Mouse (Mus musculus) CH12F3 (cell line): ENCODE data around the gene Sema3f.

Source experiments
- in situ Hi-C: fragments of 300-500 bp; cut with MboI; formaldehyde crosslinking; loops from 2 replicates; pipeline ENCODE4 v1.14.3; 2020; ENCODE audit warnings: low sequenced_read_pairs

Sema3f gene

DNA sequence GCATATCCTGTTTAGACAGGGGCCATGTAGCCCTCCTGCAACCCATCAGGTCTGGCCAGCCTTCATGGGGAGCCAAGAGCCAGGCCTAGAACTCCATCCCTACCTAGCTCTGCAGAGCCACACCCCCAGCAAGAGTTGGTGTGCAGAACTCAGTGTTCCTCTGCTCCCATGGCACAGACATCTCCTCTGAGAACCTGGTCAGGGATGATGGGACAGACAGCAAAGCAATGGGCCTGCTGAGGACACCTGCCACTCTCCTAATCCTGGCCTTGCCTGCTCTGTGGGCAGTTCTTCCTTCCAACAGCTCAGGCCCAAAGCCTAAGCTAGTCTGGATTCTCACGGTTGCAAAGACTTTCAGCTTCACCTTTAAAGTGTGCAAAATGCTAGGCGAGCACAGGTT, 5.4 kb upstream of the Sema3f start:
- in situ Hi-C loops = no loop called here

DNA sequence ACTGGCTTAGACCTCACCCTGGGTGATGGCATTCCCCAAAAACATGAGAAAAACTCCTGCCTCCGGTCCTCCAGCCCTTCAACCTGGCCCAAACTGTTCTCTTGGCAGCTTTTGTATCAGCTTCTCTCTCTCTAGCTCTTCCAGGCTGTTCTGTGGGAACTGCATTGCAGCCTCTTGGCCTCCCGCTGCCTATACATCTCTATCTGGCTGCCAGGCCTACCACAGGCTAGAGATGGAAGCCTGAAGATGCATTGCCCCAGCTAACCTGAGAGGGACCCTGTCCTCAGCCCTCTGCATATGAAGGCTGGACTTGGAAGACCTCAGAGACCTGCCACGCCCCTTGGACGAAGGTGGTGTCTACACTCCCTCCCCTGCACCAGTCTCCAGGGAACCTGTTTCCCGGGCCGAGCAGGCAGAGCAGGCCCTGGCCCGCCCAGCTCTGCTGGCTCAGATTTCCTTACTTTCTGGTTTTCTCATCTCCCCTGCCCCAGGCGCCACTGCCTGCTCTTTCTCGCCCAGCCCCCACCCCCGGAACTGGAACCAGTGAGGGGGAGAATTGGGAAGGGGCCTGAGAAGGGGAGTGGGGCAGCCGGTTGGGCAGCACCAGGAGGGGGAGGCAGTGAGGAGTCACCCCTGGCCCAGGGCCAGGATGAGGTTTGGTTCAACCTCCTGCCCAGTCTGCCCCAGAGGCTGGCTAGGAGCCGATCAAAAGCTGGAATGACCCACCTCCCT, 4.1 kb upstream of the Sema3f start:
- in situ Hi-C loops = no loop called here

DNA sequence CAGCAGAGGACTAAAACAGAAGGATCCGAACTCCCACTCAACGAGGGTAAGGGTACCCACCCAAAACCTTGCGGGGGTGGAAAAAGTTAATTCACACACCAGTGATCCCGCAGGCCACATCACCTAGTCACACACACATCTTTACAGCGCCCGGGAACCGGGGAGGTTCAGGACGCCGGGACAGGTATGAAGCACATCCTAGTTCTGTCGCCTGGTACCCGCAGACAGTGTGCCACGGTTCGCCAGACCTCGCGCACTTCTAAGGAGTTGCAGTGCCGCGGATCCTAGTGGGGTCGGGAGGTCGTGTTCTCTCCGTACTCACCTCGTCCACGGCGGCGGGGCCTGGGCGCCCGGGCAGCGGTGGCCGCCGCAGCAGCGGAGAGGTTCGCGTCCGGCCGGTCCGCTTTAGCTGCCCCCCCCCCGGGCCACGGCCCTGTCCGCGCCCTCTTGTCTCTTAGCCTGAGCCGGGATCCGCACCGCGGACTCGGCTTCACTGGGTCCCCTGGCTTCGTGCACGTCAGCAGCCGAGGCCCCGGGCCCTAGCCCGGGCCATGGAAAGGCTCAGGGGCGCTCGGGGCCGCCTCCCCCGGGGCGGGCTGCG, 1.1 kb downstream of the Sema3f start:
- in situ Hi-C loops = no loop called here

DNA sequence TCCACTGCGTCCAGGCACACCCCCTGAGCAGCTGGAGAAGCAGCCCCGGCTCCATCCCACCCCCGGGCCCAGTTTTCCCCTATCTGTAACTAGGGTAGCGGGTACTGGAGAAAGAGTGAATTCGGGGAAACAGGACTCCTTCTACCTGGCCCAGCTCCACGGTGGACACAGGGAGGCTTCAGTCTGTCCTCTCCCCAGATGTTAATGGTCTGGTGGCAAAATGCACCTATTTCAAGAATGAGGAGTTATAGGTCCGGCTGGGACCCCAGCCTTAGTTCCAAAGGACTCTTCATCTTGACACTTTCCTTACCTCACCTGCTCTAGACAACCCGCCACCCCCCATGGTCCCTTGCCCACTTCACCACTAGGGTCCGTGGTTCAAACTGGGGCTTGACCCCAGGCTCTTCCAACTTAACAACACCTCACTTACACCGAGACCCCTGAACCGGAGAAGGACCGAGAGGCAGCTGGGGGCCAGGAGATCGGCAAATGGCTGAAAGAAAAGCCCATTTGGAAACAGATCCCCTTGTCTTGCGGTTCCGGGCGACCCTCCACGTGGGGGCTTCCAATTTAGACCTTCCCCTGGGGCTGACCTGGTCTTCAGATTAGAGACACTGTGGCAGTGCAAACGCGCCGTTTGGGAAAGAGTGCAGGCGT, 1.7 kb downstream of the Sema3f start:
- in situ Hi-C loops = no loop called here

DNA sequence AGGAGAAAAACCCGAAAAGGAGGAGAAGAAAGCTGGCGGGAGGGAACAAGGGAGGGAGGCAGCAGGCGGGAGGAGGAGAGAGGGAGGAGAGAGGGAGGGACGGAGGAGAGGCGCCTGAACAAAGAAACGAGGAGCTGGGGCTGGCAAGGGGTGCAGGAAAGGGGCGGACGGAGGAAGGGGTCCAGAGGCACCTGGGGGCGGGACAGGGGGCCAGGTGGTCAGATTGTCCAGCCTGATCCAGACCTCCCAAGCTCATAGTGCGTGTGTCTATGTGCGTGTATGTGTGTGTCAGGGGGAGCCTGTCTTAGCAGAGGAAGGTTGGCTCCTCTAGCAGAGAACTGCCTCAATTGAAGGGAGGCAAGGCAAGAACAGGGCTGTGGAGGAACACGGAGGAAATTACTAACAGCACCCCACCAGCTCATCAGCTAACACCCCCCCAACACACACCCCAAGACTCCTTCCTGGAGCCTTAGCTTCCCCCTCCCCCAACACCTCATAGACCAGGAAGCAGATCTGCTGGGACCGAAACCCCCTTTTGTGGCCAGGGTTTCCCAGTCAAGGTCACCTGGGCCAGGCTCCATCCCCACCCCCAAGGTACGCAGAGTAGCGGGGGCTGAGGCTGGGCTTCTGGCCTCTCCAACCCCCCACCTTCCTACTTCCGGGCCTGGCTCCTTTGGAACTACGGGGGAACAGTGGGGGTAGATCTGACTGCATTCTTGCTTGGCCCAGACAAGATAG, 2.4 kb downstream of the Sema3f start:
- in situ Hi-C loops = no loop called here

DNA sequence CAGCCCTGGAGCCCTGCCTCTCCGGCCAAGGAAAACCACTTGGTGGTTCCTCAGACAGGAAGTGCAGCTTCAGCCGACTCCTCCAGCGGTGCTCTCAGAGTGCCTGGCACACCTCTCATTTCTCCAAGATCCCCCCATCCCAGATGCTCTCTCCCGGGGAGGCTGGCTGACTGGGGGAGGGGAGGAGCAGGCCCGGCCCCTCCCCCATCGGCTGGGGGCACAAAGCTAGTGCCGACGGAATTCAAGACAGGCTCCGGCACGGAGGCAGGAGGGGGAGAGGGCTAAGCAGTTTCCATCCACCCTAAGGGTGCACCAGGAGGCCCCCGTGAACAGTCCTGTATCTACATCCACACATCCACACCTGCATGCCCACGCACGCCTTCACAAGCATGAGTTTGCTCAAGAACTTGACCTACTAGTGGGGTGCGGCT, 3.5 kb downstream of the Sema3f start:
- in situ Hi-C loops = no loop called here

DNA sequence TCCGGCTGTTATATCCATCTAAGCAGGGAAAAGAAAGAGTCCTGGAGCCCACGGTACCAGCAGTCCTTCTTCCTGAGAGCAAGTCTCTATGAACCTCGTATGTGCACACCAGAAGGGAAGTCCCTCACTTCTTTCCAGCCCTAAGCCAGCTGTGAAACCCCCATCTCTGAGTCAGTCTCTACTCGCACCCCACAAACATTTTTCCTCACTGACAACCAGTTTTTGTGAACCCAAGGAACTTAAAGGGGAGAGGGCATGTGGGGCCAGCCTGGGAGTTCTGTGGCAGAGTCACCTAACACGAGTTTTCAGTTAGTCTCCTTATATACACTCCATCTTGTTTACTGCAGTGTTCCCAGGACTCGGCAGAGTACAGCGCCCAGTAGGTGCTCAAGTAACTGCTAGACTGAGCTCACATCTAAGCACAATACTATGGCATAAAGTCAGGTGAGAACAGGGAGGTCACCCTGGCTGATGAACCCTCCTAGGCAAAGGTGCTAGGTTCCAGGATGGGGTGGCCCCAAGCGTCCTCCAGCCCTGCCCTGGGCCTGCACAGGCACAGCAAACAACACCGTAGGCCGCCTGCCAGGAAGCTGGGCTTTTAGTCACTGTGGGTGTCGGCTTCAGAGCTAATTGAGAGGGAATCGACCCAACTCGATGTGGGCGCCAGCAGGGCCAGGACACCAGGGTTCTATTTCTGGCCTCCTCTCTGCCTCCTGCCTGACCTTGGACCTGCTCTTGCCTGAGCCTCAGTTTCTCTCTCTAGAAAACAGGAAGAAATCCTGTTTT, 6.7 kb downstream of the Sema3f start:
- in situ Hi-C loops = no loop called here

DNA sequence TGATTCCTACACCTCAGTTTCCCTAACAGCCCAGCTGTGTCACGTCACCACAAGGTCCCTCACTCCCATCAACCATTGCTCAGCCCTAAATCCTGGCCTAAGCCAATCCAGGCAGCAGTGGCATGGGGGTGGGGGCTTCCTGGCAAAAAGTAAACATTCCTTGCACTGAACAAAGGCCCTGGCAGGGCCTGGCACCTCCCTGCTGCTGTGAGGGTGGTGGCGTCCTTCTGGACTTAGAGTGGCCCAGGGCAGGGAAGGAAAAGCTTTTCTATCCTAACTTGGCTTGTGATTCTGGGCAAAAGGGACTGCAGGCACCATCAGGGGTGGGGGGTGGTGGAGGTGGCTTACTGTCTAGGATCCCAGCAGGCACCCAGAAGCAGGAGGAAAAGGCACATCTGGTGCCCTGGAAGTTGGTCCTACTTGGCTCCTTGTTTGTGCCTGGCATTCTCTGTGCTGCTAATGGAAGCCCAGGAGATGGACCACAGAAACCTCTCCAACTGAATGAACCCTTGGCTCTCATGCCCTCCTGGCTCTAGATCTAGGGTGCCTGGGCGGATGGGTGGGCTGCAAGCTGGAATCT, 7.6 kb downstream of the Sema3f start:
- in situ Hi-C loops = no loop called here

DNA sequence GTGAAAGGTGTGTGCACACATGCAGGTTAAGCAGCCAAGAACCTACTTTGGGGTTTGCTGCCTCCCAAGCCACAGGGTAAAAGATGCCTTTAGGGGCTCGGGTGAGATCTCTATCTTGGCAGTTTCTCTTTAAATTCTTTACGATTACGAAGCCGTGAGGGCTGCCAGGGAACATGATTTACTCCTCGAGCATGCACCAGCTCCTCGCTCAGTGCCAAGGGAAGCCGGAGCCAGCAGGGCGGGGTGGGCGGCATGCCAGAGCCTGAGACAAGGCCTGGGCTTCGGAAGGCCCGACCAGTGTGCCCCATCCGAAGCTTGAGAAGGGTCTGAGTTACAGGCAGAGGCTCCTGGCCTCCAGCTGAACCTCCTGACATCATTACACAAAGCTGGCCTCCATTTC, 8.7 kb downstream of the Sema3f start:
- in situ Hi-C loops = no loop called here

DNA sequence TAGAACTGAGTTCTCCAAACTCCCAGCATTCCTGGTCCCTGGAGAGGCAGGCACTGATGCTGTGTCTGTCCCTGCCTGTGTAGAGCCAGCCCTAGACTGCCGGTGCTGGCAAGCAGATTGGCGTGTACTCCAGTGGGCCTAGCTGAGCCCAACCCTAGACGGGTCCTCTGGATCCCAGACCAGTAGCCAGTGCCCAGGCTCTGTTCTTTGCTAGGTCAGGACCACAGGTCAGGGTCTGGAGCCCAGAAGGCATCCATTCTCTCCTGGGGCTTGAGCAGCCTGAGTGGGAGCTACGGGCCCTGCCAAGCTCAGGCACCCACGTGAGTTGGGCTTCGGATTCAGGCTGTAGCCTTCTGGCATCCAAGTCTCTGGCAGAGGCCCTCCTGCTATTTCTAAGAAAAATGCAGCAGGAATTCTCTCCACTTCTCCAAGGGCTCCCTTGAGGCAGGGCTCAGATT, 10.1 kb downstream of the Sema3f start:
- in situ Hi-C loops = no loop called here

DNA sequence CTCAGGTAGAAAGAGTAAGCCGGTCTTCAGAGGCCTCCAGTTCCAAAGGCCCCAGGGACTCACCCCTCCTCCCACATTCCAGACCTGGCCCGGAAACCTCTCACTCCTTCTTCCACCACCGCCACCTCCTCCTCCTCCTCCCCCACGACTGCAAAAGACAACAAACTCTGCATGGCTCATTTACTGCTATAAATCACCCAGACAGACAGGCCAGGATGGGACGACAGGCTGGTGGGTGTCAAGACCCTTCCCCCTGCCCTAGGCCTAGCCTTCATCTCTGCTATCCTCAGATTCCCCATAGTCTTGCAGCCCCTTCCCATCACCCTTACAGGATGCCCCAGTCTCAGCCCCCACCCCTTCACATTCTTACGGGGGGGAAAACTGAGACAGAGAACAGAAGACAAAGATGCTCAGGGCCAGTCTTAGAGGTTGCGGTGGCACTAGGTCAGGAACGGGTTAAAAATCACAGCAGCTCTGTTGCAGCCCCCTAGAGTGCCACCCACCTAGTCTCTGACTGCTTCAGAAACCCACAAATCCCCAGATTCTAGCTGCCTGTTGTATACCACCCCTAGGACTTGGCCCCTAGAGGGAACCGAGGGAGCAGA, 10.8 kb downstream of the Sema3f start:
- in situ Hi-C loops = no loop called here

DNA sequence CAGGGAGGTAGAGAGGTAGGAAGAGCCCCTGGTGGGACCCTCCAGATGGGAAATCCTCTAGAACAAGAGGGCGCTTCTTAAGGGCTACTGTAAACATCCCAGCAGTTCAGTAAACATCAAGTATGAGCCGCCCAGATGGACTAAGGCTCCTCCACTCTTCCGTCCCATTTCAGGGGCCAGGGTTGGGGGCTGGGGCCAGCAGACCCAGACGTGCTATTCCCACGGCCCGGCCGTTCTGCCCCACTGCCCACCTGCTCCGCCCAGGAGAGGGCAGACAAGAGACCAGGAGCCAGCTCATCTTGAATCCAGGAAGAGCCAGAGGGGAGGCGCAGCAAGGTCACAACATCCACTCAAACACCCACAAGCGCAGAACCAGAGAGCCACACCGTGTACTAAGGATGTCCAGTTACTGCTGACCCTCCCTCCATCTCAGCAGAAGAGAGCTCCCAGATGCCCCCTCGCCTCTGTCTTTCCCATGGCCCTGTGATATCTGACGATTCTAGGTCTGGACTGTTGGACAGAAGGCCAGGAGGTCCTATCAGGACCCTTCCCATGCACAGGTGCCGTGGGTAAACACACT, 11.6 kb downstream of the Sema3f start:
- in situ Hi-C loops = no loop called here

DNA sequence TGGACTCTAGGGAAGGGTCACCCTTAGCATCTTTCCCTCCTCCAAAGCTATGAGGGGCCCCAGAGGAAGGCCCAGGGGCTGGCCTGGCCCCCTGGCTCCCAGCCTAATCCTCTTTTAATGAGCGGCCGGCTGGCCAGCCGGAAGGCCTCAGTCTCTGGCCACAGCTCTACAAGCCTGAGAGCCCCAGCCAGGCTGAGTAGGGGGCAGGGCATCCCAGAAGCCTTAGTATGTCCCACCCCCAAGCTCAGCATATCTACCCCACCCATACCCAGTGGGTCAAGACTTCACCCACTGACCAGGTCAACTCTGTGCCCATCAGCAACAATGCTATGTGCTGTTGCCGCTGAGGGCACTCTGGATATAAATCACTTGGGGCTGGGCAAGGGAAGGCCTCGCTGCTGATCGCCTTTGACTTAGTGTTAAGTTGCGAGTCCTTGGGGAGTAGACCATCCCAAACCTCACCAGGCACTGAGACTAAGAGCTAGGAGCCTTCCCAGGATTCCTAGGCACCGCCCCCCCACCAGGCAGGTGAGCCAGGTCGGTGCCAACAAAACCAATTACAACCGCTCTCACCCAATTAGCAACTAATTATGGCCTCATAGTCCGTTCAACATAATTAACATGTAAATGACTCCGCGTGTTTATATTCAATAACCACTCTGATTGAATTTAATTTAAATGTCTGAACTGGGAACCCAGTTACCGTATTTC, 12.3 kb downstream of the Sema3f start:
- in situ Hi-C loops = no loop called here

DNA sequence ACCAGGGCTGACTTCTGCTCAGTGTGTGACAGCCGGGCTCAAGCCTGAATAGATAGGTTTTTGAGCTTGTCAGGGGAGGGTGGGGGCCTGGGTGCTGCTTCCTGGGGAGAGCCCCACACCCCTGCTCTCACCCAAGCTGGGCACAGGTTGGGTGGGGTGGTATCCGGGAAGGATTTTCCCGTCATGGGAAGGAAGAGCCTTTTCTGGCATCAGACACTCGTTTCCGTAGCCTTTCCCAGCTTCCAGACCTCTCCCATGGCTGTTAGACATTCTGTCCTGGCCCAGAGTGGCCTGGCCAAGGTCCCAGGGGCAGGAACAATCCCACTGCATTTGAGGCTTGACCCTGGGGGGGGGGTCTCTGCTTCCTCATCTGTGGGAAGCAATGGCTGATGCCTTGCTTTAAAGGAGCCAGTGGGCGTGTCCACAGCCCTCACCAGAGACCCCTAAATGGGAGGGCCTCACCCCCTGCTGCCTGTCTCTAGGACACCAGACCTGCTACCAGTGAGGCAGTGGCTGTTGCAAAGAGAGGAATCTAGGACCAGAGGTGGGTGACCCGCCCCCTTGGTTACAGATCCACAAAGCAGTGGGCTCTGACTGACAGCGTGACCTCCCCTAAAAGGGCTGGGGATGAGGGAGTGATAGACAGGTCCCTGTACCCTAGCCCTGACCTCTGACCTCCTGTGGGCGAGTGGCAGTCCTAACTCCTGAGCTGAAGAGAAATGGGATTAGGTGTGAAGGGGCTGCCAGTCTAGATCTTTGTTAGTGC, 13.2 kb downstream of the Sema3f start:
- in situ Hi-C loops = no loop called here

DNA sequence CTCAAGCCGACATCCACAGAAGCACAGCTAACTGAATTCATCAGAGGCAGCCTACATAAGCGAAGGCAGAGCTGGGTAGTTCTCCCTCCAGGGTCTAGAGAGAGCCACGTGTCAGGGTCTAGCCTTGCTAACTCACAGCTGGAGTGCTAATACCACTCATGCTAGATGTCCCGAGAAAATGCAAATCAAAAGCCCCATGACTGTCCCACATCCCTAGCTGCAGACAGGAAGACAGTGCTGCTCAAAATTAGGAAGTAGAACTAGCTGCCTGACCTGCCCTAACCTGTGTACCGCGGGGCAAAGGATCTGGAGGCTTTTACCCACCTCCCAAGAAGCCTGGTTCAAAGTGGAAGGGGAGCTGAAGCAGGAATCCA, 14.2 kb downstream of the Sema3f start:
- in situ Hi-C loops = no loop called here

DNA sequence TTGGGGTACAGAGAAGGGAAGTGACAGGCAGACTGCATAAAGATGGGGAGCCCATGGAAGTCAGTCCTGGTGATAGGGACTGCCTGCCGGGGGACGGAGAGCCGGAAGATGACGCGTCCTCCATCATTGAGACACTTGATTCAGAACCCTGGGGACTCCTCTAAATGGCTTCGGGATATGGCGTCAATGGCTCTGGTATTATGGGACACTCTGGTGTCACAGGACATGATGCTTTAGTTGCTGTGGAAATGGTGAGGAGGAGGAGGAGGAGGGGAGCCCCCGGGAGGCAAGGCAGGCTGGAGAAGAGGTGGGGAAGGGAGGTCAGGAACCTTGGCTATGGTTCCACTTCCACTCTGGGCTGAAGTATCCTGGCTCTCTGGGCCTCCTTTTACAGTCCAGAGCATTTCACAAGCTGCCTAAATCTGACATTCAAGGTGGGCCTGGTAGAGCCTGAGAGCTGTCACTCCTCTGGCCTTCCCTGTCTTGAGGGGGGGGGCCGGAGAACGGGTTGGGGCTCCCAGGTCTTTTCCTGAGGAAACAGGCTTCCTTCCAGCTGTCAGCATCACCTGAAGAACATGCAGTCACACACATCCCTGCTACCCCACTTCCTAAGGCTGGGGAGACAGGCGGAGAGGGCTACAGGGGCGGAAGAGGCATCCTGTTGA, 14.7 kb downstream of the Sema3f start:
- in situ Hi-C loops = no loop called here

DNA sequence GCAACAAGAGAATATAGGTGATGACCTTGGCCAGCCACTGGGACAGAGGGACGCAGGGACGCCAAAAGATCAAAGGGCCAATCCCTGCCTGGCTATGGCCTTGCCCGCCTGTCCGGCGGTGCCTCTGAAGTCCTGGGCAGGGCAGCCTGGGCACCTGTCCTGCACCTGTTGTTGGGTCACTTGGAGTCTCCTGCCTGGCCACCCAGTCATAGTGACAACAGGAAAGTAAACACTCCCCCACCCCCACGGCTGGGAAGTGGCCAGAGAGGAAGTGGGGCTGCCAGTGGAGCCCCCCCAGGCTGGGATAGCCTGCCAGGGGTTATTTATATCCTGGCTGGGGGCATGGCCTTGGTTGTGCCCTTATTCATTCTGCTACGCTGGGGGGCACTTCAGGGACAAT, 15.6 kb downstream of the Sema3f start:
- in situ Hi-C loops = no loop called here
